Mouse (Mus musculus) liver, adult 2 months (tissue): ENCODE results near the gene Gm17428. TPM values are rescaled to one million over a fixed set of nuclear protein-coding genes. Genes with fewer than 3 reads are reported as not detected.

Source experiments
- DNase-seq: peaks from one replicate; pipeline ENCODE4 v3.0.0-alpha.2; 2011; ENCODE audit warnings: low read depth, low spot score; ENCODE audit errors: extremely low read depth
- H3K27ac ChIP-seq: fragments of 200-500 bp; replicated peaks from 2 replicates; pipeline ENCODE4 v1.5.1; 2012; ENCODE audit warnings: low read depth, mild to moderate bottlenecking, control low read depth, inconsistent platforms, low read length; ENCODE audit not compliant: insufficient read depth
- H3K27me3 ChIP-seq: fragments of 200-500 bp; 2 replicates; pipeline ENCODE4 v1.6.1; 2012; ENCODE audit warnings: mild to moderate bottlenecking, moderate library complexity, low read length, inconsistent platforms; ENCODE audit not compliant: control insufficient read depth, insufficient read depth
- H3K36me3 ChIP-seq: fragments of 200-500 bp; 2 replicates; pipeline ENCODE4 v1.6.1; 2012; ENCODE audit warnings: low read length, inconsistent platforms; ENCODE audit not compliant: control insufficient read depth, insufficient read depth
- H3K4me1 ChIP-seq: fragments of 200-500 bp; 2 replicates; pipeline ENCODE4 v1.6.1; 2011; ENCODE audit warnings: low read length; ENCODE audit not compliant: control insufficient read depth, insufficient read depth
- H3K4me3 ChIP-seq: fragments of 200-500 bp; 2 replicates; pipeline ENCODE4 v1.5.1; 2011; ENCODE audit warnings: low read depth, mild to moderate bottlenecking, control low read depth, low read length, moderate library complexity; ENCODE audit not compliant: insufficient read depth
- H3K79me2 ChIP-seq: fragments of 200-500 bp; 2 replicates; pipeline ENCODE4 v1.6.1; 2012; ENCODE audit warnings: inconsistent platforms, mild to moderate bottlenecking, low read length, moderate library complexity; ENCODE audit not compliant: control insufficient read depth, insufficient read depth
- H3K9ac ChIP-seq: fragments of 200-500 bp; 2 replicates; pipeline ENCODE4 v1.6.1; 2012; ENCODE audit warnings: low read depth, mild to moderate bottlenecking, control low read depth, inconsistent platforms, low read length
- CTCF ChIP-seq: fragments of 200-500 bp; IDR thresholded peaks from 2 replicates; pipeline ENCODE4 v1.5.1; 2011; ENCODE audit warnings: low read depth, low read length, control low read depth
- POLR2A ChIP-seq: fragments of 200-500 bp; IDR thresholded peaks from 2 replicates; pipeline ENCODE4 v1.6.1; 2011; ENCODE audit warnings: low read length, control low read depth; ENCODE audit not compliant: insufficient read depth; ENCODE audit errors: extremely low read depth
- WGBS: fragments of 180-500 bp; shearing (Covaris S2); methylation state at CpG from one replicate; pipeline ENCODE4 v1.1.7; 2018; 5-methylcytosine and 5-hydroxymethylcytosine counted together
- polyA plus RNA-seq: library from polyadenylated mRNA; depleted of rRNA; stranded (reverse); fragments of >200 nt; gene quantifications from 2 replicates; pipeline ENCODE4 v1.2.3, GENCODE M21; 2012
- total RNA-seq: library from RNA; depleted of rRNA; stranded (reverse); fragments of >200 nt; gene quantifications from 2 replicates; pipeline ENCODE4 v1.2.3, GENCODE M21; 2014

Gm17428 gene
- total and polyA plus RNA-seq, 2 experiments: not detected

DNA sequence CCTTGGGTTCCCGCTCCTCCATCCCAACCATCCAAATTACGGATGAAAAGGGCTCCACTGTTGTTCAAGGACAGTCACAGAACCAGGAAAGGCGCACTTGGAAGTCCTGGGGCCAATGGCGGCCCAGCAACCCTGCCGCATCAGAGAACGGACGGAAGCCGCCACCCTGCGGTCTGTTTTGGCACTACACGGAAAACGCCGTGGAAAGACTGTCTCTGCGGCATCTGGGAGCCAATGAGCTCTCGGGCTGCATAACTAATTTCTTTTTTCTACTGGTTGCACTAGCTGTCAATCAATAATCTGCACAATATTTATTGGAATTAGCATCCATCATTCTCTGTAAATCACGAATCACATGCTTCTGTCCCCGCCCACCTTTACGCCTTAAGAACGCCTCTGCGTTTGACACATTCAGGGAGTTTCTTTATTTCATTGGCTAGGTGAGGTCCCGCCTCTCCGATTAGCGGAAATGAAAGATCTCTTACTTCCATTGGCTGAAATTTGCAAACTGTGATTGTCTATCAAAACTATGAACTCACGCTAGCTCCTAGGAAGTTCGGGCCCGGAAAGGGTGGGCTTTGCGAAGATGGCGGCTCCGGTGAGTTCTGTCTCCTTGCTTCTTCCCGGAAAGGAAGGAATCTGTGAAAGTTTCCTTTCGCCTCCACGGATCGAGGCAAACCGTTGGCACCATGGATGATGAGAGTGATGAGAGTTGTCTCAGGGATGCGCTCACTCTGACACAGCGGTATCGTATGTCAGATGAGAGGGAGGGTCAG lies 38.4 kb downstream of the Gm17428 start, which contains the start of gene Ngdn:
Gene Ngdn, plus strand, starts transcription at position 464 of the 776 bp plus-strand sequence.
- no peaks in the 10 kb centered on the region for H3K27me3 ChIP-seq
- WGBS: under 1% methylated on average over 36 of the region's 36 CpGs
- TF ChIP-seq POLR2A (peak; percentile 66; the same call in 1 of the 2 replicates), CTCF (peak; percentile 85)
- peaks cover 4% of the 10 kb centered on the region; the same call in 1 of the 2 replicates for H3K79me2 ChIP-seq
- peaks cover 9% of the 10 kb centered on the region; the same call in 1 of the 2 replicates for H3K36me3 ChIP-seq
- H3K4me3 ChIP-seq: peak within 1 kb of the TSS; percentile 69
- peaks cover 7% of the 10 kb centered on the region for H3K4me1 ChIP-seq
- peak within 1 kb of the TSS; percentile 79 for H3K9ac ChIP-seq
- H3K27ac ChIP-seq: peak within 1 kb of the TSS; percentile 85
- peak; percentile 100 for DNase-seq

DNA sequence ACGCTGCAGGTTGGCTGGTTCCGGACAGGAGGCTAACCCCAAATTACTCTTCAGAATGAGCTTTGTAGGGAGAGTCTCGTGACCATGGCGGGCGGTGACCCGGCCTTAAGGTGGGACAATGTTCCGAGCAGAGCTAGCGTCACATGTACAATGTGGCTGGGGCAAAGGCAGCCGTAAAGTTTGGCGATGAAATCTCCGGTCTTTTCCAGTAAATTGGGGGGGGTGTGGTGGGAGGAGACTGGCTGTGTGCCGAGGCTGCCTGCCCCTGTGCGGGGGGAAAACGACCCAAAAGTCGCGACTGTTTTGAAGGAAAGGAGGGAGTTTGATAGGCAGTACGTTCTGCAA lies 39.0 kb downstream of the Gm17428 start:
- H3K36me3 ChIP-seq: peaks cover 14% of the 10 kb centered on the region
- DNase-seq: no peak
- WGBS: under 1% methylated on average over 17 of the region's 17 CpGs
- H3K4me3 ChIP-seq: peak overlapping the region; percentile 65
- H3K4me1 ChIP-seq: peaks cover 7% of the 10 kb centered on the region
- H3K79me2 ChIP-seq: peaks cover 4% of the 10 kb centered on the region; the same call in 1 of the 2 replicates
- no peaks in the 10 kb centered on the region for H3K27me3 ChIP-seq
- H3K27ac ChIP-seq: peak overlapping the region; percentile 65
- TF ChIP-seq CTCF (no peak), POLR2A (no peak)
- peak overlapping the region; percentile 76 for H3K9ac ChIP-seq

DNA sequence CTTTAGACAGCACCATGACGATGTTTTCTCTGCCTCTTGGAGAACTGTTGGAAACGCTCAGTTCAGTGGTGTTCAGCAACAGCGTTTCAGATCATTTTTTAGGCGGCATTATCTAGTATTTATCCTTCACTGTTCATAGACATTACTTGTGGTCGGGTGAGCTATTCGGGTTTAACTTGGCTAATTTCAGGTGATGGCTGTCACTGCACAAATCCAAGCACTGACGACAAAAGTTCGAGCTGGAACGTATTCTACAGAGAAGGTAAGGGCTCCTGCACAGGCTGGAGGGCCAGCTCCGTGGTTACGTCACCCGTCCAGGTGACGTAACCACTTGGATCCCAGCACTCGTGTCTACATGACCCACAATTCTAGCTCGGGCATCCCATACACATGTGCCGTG lies 40.1 kb downstream of the Gm17428 start:
- H3K9ac ChIP-seq: no peak overlapping the region
- peaks cover 7% of the 10 kb centered on the region for H3K4me1 ChIP-seq
- no peak overlapping the region for H3K4me3 ChIP-seq
- TF ChIP-seq CTCF (no peak), POLR2A (no peak)
- no peak overlapping the region for H3K27ac ChIP-seq
- no peaks in the 10 kb centered on the region for H3K27me3 ChIP-seq
- H3K36me3 ChIP-seq: peaks cover 26% of the 10 kb centered on the region
- peak; percentile 18 for DNase-seq
- WGBS: 51% methylated on average over 16 of the region's 16 CpGs
- H3K79me2 ChIP-seq: peaks cover 4% of the 10 kb centered on the region; the same call in 1 of the 2 replicates

DNA sequence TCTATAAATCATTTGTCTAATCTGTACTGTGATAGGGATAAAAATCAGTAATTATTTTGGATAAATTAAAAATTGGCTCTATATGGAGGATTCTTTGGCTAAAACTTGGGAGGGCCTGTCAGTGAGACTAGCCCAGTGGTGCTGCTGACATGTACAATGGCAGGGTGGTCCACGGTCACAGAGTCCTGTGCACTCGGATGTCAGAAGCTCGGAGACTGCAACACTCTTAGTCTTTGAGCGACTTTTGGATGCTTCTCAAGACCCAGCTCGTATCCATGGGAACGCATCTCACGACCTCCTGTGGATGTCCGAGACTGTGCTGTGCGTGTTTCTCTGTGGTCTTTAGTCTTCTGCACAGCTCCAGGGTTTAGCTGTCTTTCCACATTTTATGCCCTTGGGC lies 43.7 kb downstream of the Gm17428 start:
- Histone ChIP-seq H3K4me1 (peaks cover 5% of the 10 kb centered on the region), H3K36me3 (peaks cover 50% of the 10 kb centered on the region), H3K9ac (no peak overlapping the region), H3K27ac (no peak overlapping the region), H3K79me2 (peaks cover 4% of the 10 kb centered on the region; the same call in 1 of the 2 replicates), H3K4me3 (no peak overlapping the region), H3K27me3 (no peaks in the 10 kb centered on the region)
- TF ChIP-seq CTCF (no peak), POLR2A (no peak)
- DNase-seq: no peak
- WGBS: 96% methylated on average over 9 of the region's 9 CpGs

DNA sequence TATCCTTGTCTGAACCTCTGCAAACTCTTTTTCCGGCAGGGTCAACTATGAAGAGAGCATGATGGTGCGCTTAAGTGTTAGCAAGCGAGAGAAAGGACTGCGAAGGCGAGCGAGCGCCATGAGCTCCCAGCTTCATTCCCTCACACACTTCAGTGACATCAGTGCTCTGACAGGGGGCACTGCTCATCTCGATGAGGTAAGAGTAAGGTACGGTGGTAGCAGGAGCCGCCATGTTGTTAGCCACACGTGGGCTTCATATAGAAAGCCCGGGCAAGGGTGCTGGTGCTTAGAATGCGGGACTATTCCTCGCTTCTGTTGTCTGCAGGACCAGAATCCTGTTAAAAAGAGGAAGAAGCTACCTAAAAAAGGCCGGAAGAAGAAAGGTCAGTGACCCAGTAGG lies 46.3 kb downstream of the Gm17428 start:
- no peak for DNase-seq
- Histone ChIP-seq H3K36me3 (peaks cover 47% of the 10 kb centered on the region), H3K79me2 (no peaks in the 10 kb centered on the region), H3K4me3 (no peak overlapping the region), H3K27me3 (no peaks in the 10 kb centered on the region), H3K27ac (no peak overlapping the region), H3K9ac (no peak overlapping the region), H3K4me1 (peaks cover 2% of the 10 kb centered on the region; the same call in 1 of the 2 replicates)
- whole genome bisulfite sequencing: 90% methylated on average over 15 of the region's 15 CpGs
- TF ChIP-seq POLR2A: no peak
- TF ChIP-seq CTCF: no peak

DNA sequence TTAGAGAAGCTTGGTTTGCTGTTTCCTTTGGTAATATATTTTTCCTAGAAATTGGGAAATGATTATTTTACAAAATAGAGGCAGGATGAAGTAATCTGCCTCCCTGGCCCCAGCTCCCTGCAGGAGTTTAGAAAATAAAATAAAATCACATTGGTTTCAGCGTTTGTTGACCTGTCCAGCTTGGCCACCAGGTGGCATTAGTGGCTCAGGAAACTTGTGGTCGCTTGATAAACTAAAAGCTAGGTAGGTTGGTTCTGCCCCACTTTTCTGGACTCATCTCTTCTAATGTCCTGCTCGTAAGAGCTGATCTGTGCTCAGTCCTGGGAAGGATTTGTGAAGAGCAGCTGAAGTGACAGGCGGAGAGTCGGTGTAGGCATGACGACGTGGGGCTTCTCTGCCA lies 47.5 kb downstream of the Gm17428 start:
- DNase-seq: peak; percentile 32
- Histone ChIP-seq H3K4me3 (no peak overlapping the region), H3K9ac (no peak overlapping the region), H3K36me3 (peaks cover 45% of the 10 kb centered on the region), H3K27ac (no peak overlapping the region), H3K4me1 (peaks cover 1% of the 10 kb centered on the region; the same call in 1 of the 2 replicates), H3K79me2 (no peaks in the 10 kb centered on the region), H3K27me3 (no peaks in the 10 kb centered on the region)
- WGBS: 66% methylated on average over 7 of the region's 7 CpGs
- TF ChIP-seq POLR2A (no peak), CTCF (peak; percentile 60)
